9 mouse cellular contexts compared by ENCODE assay signal in genomic region chr17:21489500-21490001, GRCm38 (mm10). TPM values are rescaled to one million over a fixed set of nuclear protein-coding genes. Genes with fewer than 3 reads are reported as not detected.
DNase-seq lines count a peak whose midpoint lies in the region; ATAC-seq and TF ChIP-seq lines count a peak whose summit lies in the region.
"Had no signal": no experiment of that assay in that cellular context is flagged by ENCODE, and none has a peak within 500 bp of the region (broad histone marks: within the 10 kb centered on the region; RNA-seq: fewer than 3 reads in every experiment).

No protein-coding gene starts in this region.

- H3K9ac ChIP-seq in heart, embryonic 11.5 days (ENCODE audit: low read depth, low read length): peak overlapping the region; percentile 79
- H3K9ac ChIP-seq in ES-E14 (ENCODE audit: insufficient read depth, low read depth, low read length, poor library complexity, severe bottlenecking): no peak overlapping the region

- DNase-seq in heart, adult 18-20 months: no peak
- no peak for DNase-seq in ES-E14 (ENCODE audit: low read depth, low spot score)
- DNase-seq in hindbrain, embryonic 10.5 days (ENCODE audit: low spot score): no peak
- DNase-seq in thymus, postnatal 25 days: no peak
- DNase-seq in B cell, adult 2 months: no peak

- in situ Hi-C loops in ES-E14 (cut with MboI; ENCODE audit: low sequenced_read_pairs in 2 of 2, unreplicated experiment in 2 of 2): no loop called here

- peak overlapping the region; percentile 79 for H3K4me3 ChIP-seq in heart, embryonic 11.5 days (ENCODE audit: low read depth, low read length)
- H3K4me3 ChIP-seq in ES-E14 (ENCODE audit: insufficient read depth in 1 of 2, low read depth in 1 of 2, low read length in 2 of 2, poor library complexity in 1 of 2, severe bottlenecking in 1 of 2): peak overlapping the region; percentile 74 to 85
- peak overlapping the region; percentile 68 for H3K4me3 ChIP-seq in hindbrain, embryonic 10.5 days

- H3K4me2 ChIP-seq in heart, embryonic 11.5 days: peak overlapping the region; percentile 72

- no peak for ATAC-seq in heart, embryonic 11.5 days (replicated peaks; ENCODE audit: insufficient number of reproducible peaks, low FRiP score, low TSS enrichment)
- ATAC-seq in megakaryocyte progenitor cell, adult 5-6 weeks (replicated peaks; ENCODE audit: poor library complexity): peak; percentile 42
- ATAC-seq in cerebellum, adult (ENCODE audit: insufficient number of reproducible peaks, low FRiP score, low TSS enrichment): no peak

- no peak overlapping the region; the same call in 1 of the 2 replicates for H3K27ac ChIP-seq in heart, embryonic 11.5 days (ENCODE audit: low read depth, low read length)
- no peak overlapping the region for H3K27ac ChIP-seq in ES-E14 (ENCODE audit: insufficient read depth, low read depth, low read length, poor library complexity, severe bottlenecking)
- peak overlapping the region; percentile 86; the same call in 1 of the 2 replicates for H3K27ac ChIP-seq in hindbrain, embryonic 10.5 days

- H3K27me3 ChIP-seq in heart, embryonic 11.5 days (ENCODE audit: control insufficient read depth, insufficient read depth, low read length): no peaks in the 10 kb centered on the region
- H3K27me3 ChIP-seq in hindbrain, embryonic 10.5 days (ENCODE audit: insufficient read depth, poor library complexity, severe bottlenecking): no peaks in the 10 kb centered on the region
- H3K27me3 ChIP-seq: Patski had no signal

- H3K4me1 ChIP-seq in heart, embryonic 11.5 days (ENCODE audit: control insufficient read depth, insufficient read depth, low read length): peaks cover 2% of the 10 kb centered on the region; the same call in 1 of the 2 replicates
- 0 out of 4 replicates have a peak, but pooled peaks cover 0 to 1% of the 10 kb centered on the region in 2 experiments for H3K4me1 ChIP-seq in ES-E14 (ENCODE audit: control insufficient read depth in 2 of 2, insufficient read depth in 2 of 2, low read length in 2 of 2, poor library complexity in 1 of 2)
- peaks cover 17% of the 10 kb centered on the region for H3K4me1 ChIP-seq in hindbrain, embryonic 10.5 days (replicated peaks)

- no peaks in the 10 kb centered on the region for H3K9me3 ChIP-seq in heart, embryonic 11.5 days (replicated peaks; ENCODE audit: control insufficient read depth, low read length)
- H3K9me3 ChIP-seq in ES-E14 (ENCODE audit: control insufficient read depth, insufficient read depth, low read depth, low read length): no peaks in the 10 kb centered on the region
- H3K9me3 ChIP-seq in hindbrain, embryonic 10.5 days: no peaks in the 10 kb centered on the region

- 10% methylated on average over 8 of the region's 8 CpGs for WGBS in heart, embryonic 11.5 days (ENCODE audit: insufficient replicate concordance)
- WGBS in hindbrain, embryonic 10.5 days: 25% methylated on average over 8 of the region's 8 CpGs

- peaks cover 3% of the 10 kb centered on the region; the same call in 1 of the 2 replicates for H3K36me3 ChIP-seq in heart, embryonic 11.5 days (ENCODE audit: control insufficient read depth, insufficient read depth, low read length)
- H3K36me3 ChIP-seq in ES-E14 (ENCODE audit: control insufficient read depth, insufficient read depth, low read length, poor library complexity, severe bottlenecking): no peaks in the 10 kb centered on the region
- H3K36me3 ChIP-seq in hindbrain, embryonic 10.5 days: peaks cover 16% of the 10 kb centered on the region

TF ChIP-seq in ES-E14, 5 proteins besides CTCF, POLR2A, EP300 and RAD21:
- no peak for TF ChIP-seq ZNF384 (IDR thresholded peaks at IDR 0.05; ENCODE audit: low read depth, low read length)
- TF ChIP-seq MAFK (IDR thresholded peaks at IDR 0.05; ENCODE audit: insufficient read depth, low read depth, low read length): no peak

RNA-seq across cellular contexts. Expression of gene Zfp53, which starts 0.8 kb away (rescaled TPM):
- polyA plus RNA-seq in heart, embryonic 11.5 days (2014; fragmentation: Nextera tagmentation; extraction: Ambion mirVana): 5.4 and 6.2 TPM in 2 replicates
- total RNA-seq in heart, adult 18-20 months (2021): 1 to 10 TPM; 2.1 to 2.4 TPM
- 5.0 and 5.9 TPM in 2 replicates for total RNA-seq in ES-E14 (2012; rRNA removed)
- polyA plus RNA-seq in hindbrain, embryonic 10.5 days (2016; fragmentation: Nextera tagmentation; extraction: Ambion mirVana): 6.3 and 9.6 TPM in 2 replicates
- 14.5 and 18.7 TPM in 2 replicates for total RNA-seq in megakaryocyte progenitor cell, adult 5-6 weeks (2015)
- 11.6 and 13.9 TPM in 2 replicates for total RNA-seq in megakaryocyte progenitor cell, adult 5-6 weeks (2017)

RNA-seq across cellular contexts. Expression of gene Zfp51, which starts 39.4 kb away (rescaled TPM):
- 12.1 and 13.8 TPM in 2 replicates for polyA plus RNA-seq in heart, embryonic 11.5 days (2014; fragmentation: Nextera tagmentation; extraction: Ambion mirVana)
- 1 to 10 TPM; 5.9 to 6.9 TPM for total RNA-seq in heart, adult 18-20 months (2021)
- 6.6 and 8.1 TPM in 2 replicates for total RNA-seq in ES-E14 (2012; rRNA removed)
- polyA plus RNA-seq in hindbrain, embryonic 10.5 days (2016; fragmentation: Nextera tagmentation; extraction: Ambion mirVana): 11.6 and 14.9 TPM in 2 replicates
- 16.9 and 22.8 TPM in 2 replicates for total RNA-seq in megakaryocyte progenitor cell, adult 5-6 weeks (2015)
- 10.9 and 13.2 TPM in 2 replicates for total RNA-seq in megakaryocyte progenitor cell, adult 5-6 weeks (2017)

RNA-seq across cellular contexts. Expression of gene Zfp52, which starts 45.8 kb away (rescaled TPM):
- polyA plus RNA-seq in heart, embryonic 11.5 days (2014; fragmentation: Nextera tagmentation; extraction: Ambion mirVana): 1.9 and 2.4 TPM in 2 replicates
- total RNA-seq in heart, adult 18-20 months (2021): 1 to 10 TPM; 5.1 to 5.8 TPM
- total RNA-seq in ES-E14 (2012; rRNA removed): 3.4 and 3.7 TPM in 2 replicates
- polyA plus RNA-seq in hindbrain, embryonic 10.5 days (2016; fragmentation: Nextera tagmentation; extraction: Ambion mirVana): 1.5 and 2.0 TPM in 2 replicates
- 32.2 and 33.6 TPM in 2 replicates for total RNA-seq in megakaryocyte progenitor cell, adult 5-6 weeks (2015)
- 25.4 and 42.3 TPM in 2 replicates for total RNA-seq in megakaryocyte progenitor cell, adult 5-6 weeks (2017)
